Mouse (Mus musculus): ENCODE measurements around the gene Tmod1. TPM values are rescaled to one million over a fixed set of nuclear protein-coding genes. Genes with fewer than 3 reads are reported as not detected.

Tmod1 gene
- polyA plus RNA-seq, 1 experiment from 2014 or later, result 4.3 TPM

- H3K27ac ChIP-seq, result no peak overlapping the region
- H3K9me3 ChIP-seq, result no peaks in the 10 kb centered on the region
- no peaks in the 10 kb centered on the region for H3K4me1 ChIP-seq
- H3K4me2 ChIP-seq (replicated peaks), result no peak overlapping the region
- ATAC-seq (ENCODE audit: insufficient number of reproducible peaks, insufficient read depth, low FRiP score, low TSS enrichment), result no peak
- WGBS, result 88% methylated on average over 4 of the region's 4 CpGs
- H3K36me3 ChIP-seq, result no peaks in the 10 kb centered on the region
- no peak overlapping the region for H3K9ac ChIP-seq
- H3K4me3 ChIP-seq, result no peak overlapping the region
- H3K27me3 ChIP-seq, result no peaks in the 10 kb centered on the region
Measured at GRCm38 (mm10) chr4:46080261-46080660, 41.5 kb downstream of the Tmod1 start.

- WGBS, result 65% methylated on average over 11 of the region's 11 CpGs
- H3K4me2 ChIP-seq (replicated peaks), result no peak overlapping the region
- ATAC-seq (ENCODE audit: insufficient number of reproducible peaks, insufficient read depth, low FRiP score, low TSS enrichment), result no peak
- H3K36me3 ChIP-seq, result no peaks in the 10 kb centered on the region
- no peaks in the 10 kb centered on the region for H3K9me3 ChIP-seq
- no peak overlapping the region for H3K9ac ChIP-seq
- H3K4me3 ChIP-seq, result no peak overlapping the region
- H3K27ac ChIP-seq, result no peak overlapping the region
- H3K27me3 ChIP-seq, result no peaks in the 10 kb centered on the region
- no peaks in the 10 kb centered on the region for H3K4me1 ChIP-seq
Measured at GRCm38 (mm10) chr4:46082555-46082954, 43.8 kb downstream of the Tmod1 start.

- Histone ChIP-seq H3K9ac (no peak overlapping the region), H3K36me3 (no peaks in the 10 kb centered on the region), H3K27ac (no peak overlapping the region), H3K4me3 (no peak overlapping the region), H3K4me1 (no peaks in the 10 kb centered on the region), H3K4me2 (replicated peaks) (no peak overlapping the region), H3K27me3 (no peaks in the 10 kb centered on the region), H3K9me3 (no peaks in the 10 kb centered on the region)
- WGBS, result 71% methylated on average over 9 of the region's 9 CpGs
- ATAC-seq (ENCODE audit: insufficient number of reproducible peaks, insufficient read depth, low FRiP score, low TSS enrichment), result no peak
Measured at GRCm38 (mm10) chr4:46084416-46085172, 45.9 kb downstream of the Tmod1 start.

- 65% methylated on average over 9 of the region's 9 CpGs for WGBS
- Histone ChIP-seq H3K4me1 (no peaks in the 10 kb centered on the region), H3K4me2 (replicated peaks) (no peak overlapping the region), H3K27me3 (no peaks in the 10 kb centered on the region), H3K27ac (no peak overlapping the region), H3K9ac (no peak overlapping the region), H3K9me3 (no peaks in the 10 kb centered on the region), H3K4me3 (no peak overlapping the region), H3K36me3 (no peaks in the 10 kb centered on the region)
- ATAC-seq (ENCODE audit: insufficient number of reproducible peaks, insufficient read depth, low FRiP score, low TSS enrichment), result no peak
Measured at GRCm38 (mm10) chr4:46085223-46085811, 46.6 kb downstream of the Tmod1 start.

GRCm38 (mm10) chr4:46086718-46087426 lies 48.1 kb downstream of the Tmod1 start:
- H3K9me3 ChIP-seq, result no peaks in the 10 kb centered on the region
- 77% methylated on average over 18 of the region's 18 CpGs for WGBS
- no peak overlapping the region for H3K4me3 ChIP-seq
- H3K4me2 ChIP-seq (replicated peaks), result no peak overlapping the region
- H3K27ac ChIP-seq, result no peak overlapping the region
- H3K9ac ChIP-seq, result no peak overlapping the region
- H3K27me3 ChIP-seq, result no peaks in the 10 kb centered on the region
- H3K36me3 ChIP-seq, result no peaks in the 10 kb centered on the region
- ATAC-seq (ENCODE audit: insufficient number of reproducible peaks, insufficient read depth, low FRiP score, low TSS enrichment), result no peak
- H3K4me1 ChIP-seq, result no peaks in the 10 kb centered on the region; the same call in 1 of the 2 replicates

- Histone ChIP-seq H3K4me3 (no peak overlapping the region), H3K4me2 (replicated peaks) (no peak overlapping the region), H3K9ac (no peak overlapping the region), H3K27ac (no peak overlapping the region), H3K27me3 (no peaks in the 10 kb centered on the region), H3K4me1 (no peaks in the 10 kb centered on the region; the same call in 1 of the 2 replicates), H3K9me3 (no peaks in the 10 kb centered on the region), H3K36me3 (no peaks in the 10 kb centered on the region)
- ATAC-seq (ENCODE audit: insufficient number of reproducible peaks, insufficient read depth, low FRiP score, low TSS enrichment), result no peak
- WGBS, result 74% methylated on average over 7 of the region's 7 CpGs
Measured at GRCm38 (mm10) chr4:46087427-46087771, 48.7 kb downstream of the Tmod1 start.

GRCm38 (mm10) chr4:46087852-46088251 lies 49.1 kb downstream of the Tmod1 start:
- H3K27ac ChIP-seq, result no peak overlapping the region
- no peaks in the 10 kb centered on the region for H3K27me3 ChIP-seq
- H3K9me3 ChIP-seq, result no peaks in the 10 kb centered on the region
- no peak for ATAC-seq (ENCODE audit: insufficient number of reproducible peaks, insufficient read depth, low FRiP score, low TSS enrichment)
- no peak overlapping the region for H3K9ac ChIP-seq
- WGBS, result 27% methylated on average over 5 of the region's 5 CpGs
- H3K4me1 ChIP-seq, result no peaks in the 10 kb centered on the region; the same call in 1 of the 2 replicates
- no peaks in the 10 kb centered on the region for H3K36me3 ChIP-seq
- no peak overlapping the region for H3K4me3 ChIP-seq
- no peak overlapping the region for H3K4me2 ChIP-seq (replicated peaks)

- no peaks in the 10 kb centered on the region for H3K36me3 ChIP-seq
- no peak overlapping the region for H3K4me3 ChIP-seq
- ATAC-seq (ENCODE audit: insufficient number of reproducible peaks, insufficient read depth, low FRiP score, low TSS enrichment), result no peak
- H3K9ac ChIP-seq, result no peak overlapping the region
- H3K27me3 ChIP-seq, result no peaks in the 10 kb centered on the region
- no peak overlapping the region for H3K27ac ChIP-seq
- H3K4me1 ChIP-seq, result no peaks in the 10 kb centered on the region; the same call in 1 of the 2 replicates
- no peaks in the 10 kb centered on the region for H3K9me3 ChIP-seq
- 91% methylated on average over 14 of the region's 14 CpGs for WGBS
- no peak overlapping the region for H3K4me2 ChIP-seq (replicated peaks)
Measured at GRCm38 (mm10) chr4:46089524-46090125, 50.9 kb downstream of the Tmod1 start.

GRCm38 (mm10) chr4:46092429-46093076 lies 53.8 kb downstream of the Tmod1 start:
- Histone ChIP-seq H3K9me3 (no peaks in the 10 kb centered on the region), H3K36me3 (no peaks in the 10 kb centered on the region), H3K27ac (no peak overlapping the region), H3K4me1 (no peaks in the 10 kb centered on the region; the same call in 1 of the 2 replicates), H3K27me3 (no peaks in the 10 kb centered on the region), H3K9ac (no peak overlapping the region), H3K4me3 (no peak overlapping the region), H3K4me2 (replicated peaks) (no peak overlapping the region)
- WGBS, result 80% methylated on average over 5 of the region's 5 CpGs
- no peak for ATAC-seq (ENCODE audit: insufficient number of reproducible peaks, insufficient read depth, low FRiP score, low TSS enrichment)

GRCm38 (mm10) chr4:46094916-46095825 lies 56.4 kb downstream of the Tmod1 start:
- WGBS, result 64% methylated on average over 15 of the region's 15 CpGs
- Histone ChIP-seq H3K4me2 (replicated peaks) (no peak overlapping the region), H3K4me3 (no peak overlapping the region), H3K9me3 (no peaks in the 10 kb centered on the region), H3K27me3 (no peaks in the 10 kb centered on the region), H3K27ac (no peak overlapping the region), H3K4me1 (no peaks in the 10 kb centered on the region; the same call in 1 of the 2 replicates), H3K36me3 (no peaks in the 10 kb centered on the region), H3K9ac (no peak overlapping the region)
- ATAC-seq (ENCODE audit: insufficient number of reproducible peaks, insufficient read depth, low FRiP score, low TSS enrichment), result no peak

GRCm38 (mm10) chr4:46095826-46096159 lies 57.1 kb downstream of the Tmod1 start:
- Histone ChIP-seq H3K36me3 (no peaks in the 10 kb centered on the region), H3K9ac (no peak overlapping the region), H3K4me3 (no peak overlapping the region), H3K4me2 (replicated peaks) (no peak overlapping the region), H3K9me3 (no peaks in the 10 kb centered on the region), H3K27me3 (no peaks in the 10 kb centered on the region), H3K4me1 (peaks cover 1% of the 10 kb centered on the region), H3K27ac (no peak overlapping the region)
- ATAC-seq (ENCODE audit: insufficient number of reproducible peaks, insufficient read depth, low FRiP score, low TSS enrichment), result no peak
- 93% methylated on average over 3 of the region's 3 CpGs for WGBS
